Mouse (Mus musculus) frontal cortex, adult 2 months (tissue): ENCODE data around the gene Exph5. TPM values are rescaled to one million over a fixed set of nuclear protein-coding genes. Genes with fewer than 3 reads are reported as not detected.

Experiments
- DNase-seq, 2 experiments: peaks; one replicate each; pipeline ENCODE4 v3.0.0; 2022; ENCODE audit warnings: low spot score in 1 of 2; ENCODE audit errors: extremely low spot score in 1 of 2
- polyA plus RNA-seq: library from polyadenylated mRNA; depleted of rRNA; stranded (reverse); fragments of >200 nt; gene quantifications from 2 replicates; pipeline ENCODE4 v1.2.3, GENCODE M21; 2012

Exph5 gene
- polyA plus RNA-seq, 1 experiment: 3.4 TPM

DNA sequence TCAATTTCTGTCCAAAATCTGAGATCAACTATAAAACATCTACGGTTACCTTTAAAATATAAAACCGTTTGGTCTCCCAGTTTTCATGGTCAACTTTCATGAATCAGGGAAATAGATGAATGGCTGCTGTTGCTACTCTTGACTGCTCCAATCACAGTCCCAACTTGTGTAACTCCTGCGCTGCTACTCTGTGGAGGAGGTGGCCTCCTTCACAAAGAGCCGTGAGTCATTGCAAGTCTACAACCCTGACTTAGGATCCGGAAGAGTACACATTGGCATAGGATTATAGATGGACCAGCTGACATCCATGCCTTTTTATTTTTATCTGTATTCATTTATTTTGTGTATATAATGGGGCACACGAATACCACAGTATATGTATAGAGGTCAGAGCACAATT, 50.4 kb downstream of the Exph5 start:
- peak in 1 of 2 experiments; percentile 11 for DNase-seq

DNA sequence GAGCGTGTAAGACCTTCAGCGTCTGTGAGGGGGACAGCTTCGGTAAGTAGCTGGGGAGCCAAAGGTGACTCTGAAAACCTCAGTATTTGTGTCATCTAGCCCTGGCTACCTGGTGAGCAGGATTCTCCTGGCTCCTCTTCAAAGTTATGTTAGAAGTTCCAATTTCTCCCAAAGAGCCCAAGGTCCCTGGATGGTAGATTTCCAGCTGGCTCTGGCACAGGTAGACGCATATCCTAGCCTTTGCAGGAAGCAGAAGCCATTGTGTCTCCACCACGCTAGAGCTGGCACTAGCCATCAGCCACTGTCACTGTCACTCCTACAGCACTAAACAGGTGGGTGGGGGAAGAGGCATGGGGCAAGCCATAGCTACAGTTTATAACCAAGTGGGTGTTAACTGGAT, 51.7 kb downstream of the Exph5 start:
- no peak for DNase-seq

DNA sequence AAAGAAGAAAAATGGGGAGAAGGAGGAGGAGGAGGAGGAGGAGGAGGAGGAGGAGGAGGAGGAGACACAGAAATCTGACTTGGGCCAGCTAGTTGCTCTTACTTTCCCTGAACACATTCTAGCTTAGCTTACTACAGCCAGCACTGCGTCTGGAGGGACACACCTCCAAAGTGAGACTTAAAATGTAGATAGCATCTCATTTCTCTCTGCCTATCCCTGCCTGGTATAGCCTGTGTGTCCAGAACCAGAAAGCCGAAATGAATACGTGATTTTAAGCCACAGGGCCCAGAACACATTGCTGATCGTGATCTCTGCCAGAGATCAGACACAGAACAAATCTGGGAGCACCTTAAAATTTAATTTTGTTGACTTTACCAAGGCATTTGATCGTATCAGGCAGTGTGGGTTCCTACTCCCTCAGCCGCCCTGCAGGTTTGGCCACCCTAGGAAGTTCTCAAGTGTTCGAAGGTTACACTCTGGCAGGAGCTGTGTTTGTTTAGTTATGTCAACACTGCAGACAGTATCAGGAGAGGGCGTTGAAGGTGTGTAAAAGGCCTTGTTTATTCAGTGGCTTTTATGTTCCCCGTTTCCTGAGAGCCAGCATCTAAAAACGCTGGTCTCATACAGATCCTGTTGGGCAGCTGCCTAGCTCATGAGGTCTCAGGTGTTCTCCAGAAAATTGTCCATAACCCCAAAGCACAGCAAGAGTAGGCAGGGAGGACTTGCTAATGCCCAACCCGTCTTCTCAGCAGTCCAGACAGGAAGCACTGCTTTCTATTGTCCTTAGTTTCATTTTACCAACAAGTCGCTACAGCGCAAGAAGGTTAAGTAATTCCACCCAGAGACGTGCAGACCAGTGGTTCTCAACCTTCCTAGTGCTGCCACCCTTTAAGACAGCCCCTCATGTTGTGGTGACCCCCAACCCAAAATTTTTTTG, 55.0 kb downstream of the Exph5 start:
- DNase-seq: no peak

DNA sequence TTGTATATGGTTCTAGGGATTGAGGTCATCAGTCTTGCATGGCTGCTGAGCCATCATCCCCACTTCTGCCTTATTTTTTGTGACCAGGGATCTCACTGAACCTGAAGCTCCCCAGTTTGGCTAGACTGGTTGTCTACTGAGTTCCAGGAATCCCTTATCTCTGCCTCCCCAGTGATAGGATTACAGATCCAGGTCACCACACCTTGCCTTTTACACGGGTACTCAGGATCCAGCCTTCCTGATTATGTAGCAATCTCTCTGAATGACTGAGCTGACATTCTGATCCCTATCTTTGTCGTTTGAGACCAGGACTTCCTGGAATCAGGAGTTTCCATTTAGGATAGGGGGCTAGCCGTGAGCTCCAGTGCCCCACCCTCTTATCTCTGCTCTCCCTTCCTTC, 69.9 kb downstream of the Exph5 start:
- no peak for DNase-seq

DNA sequence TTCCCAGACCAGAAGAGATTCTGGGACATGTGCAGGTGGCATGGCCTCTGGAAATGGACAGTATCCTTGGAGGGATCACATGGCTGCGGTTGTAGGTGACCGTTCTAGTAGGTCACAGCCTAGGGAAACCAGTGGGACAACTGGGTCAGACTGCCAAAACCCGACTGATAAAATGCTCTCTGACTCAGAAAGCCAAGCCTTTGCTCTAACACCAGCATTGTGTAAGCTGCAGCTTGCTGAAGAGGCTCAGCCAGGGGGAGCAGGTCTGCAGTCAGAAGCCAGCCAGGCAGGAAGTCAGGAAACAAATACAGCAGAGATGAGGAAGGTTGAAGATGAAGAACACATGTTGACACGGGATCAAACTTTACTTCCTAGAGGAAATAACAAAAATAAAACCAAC, 74.4 kb downstream of the Exph5 start:
- DNase-seq: no peak

DNA sequence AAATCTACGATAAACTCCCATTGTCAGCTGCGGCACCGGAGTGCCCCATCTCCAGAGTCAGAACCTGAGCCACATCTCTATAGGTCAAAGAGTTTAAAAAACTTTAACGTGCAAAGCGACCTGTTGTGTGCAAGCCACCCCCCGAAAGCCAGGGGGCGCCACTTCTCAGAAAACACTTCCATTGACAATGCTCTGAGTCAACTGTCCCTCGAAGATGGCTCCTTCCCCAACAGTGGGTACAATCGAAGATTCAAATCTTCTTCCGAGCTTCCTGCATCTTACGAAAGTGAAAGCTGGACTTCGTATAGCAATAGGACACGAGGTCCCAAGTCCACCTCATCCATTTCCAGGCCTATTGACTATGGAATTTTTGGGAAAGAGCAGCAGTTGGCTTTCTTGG, 75.3 kb downstream of the Exph5 start:
- no peak for DNase-seq

DNA sequence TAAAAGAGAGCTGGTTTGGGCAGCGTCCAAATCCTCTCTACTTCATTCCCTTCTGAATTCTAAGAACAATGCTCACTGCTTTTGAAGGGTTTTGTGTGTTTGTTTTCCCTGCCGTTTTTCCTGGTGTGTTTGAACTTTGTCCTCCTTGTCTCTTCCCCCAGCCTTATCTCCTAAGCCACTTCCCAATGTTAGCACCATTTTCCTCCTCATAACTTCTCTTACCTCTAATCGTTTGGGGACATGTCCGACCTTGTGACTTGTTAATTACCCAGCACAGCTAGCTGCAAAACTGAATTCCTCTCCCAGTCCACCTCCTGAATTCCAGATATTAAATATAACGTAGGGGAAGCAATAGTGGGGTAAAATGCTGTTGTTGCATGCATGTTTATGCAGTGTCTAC, 76.1 kb downstream of the Exph5 start:
- DNase-seq: no peak

DNA sequence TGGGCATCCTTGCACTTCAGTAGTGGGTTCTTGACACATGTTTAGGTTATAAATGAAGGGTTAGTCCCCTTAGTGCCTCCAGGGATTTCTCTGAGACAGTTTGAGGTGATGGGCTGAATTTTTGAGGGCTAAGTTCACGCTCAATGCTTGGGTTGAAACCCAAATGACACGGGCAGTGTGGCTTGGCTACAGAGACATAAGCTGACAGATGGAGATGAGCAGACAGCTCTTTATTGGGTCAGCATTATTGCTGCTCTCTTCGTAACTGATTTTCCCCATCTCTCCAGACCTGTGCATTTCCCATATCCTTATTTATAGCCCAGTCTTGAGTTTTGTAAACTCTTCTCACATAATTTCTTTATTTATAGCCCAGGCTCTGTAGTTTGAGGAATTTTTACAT, 76.7 kb downstream of the Exph5 start:
- DNase-seq: no peak

DNA sequence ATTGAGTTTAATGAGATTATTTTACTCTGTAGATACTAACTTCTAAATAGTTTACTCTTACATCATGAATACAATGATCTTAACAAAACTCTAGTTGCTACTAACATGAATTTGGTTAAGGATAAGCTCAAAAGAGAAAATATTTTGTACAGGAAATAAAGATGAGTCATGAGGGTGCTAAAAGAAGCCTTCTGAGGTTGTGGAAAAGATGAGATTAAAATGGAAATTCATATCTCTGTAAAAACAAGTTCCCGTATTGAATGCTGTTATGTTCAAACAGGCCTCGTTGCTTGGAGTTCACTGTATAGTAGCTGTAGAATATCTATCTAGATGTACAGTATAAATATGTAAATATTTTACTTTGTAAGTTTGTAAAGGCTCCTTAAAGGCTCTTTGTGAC, 79.1 kb downstream of the Exph5 start:
- no peak for DNase-seq

DNA sequence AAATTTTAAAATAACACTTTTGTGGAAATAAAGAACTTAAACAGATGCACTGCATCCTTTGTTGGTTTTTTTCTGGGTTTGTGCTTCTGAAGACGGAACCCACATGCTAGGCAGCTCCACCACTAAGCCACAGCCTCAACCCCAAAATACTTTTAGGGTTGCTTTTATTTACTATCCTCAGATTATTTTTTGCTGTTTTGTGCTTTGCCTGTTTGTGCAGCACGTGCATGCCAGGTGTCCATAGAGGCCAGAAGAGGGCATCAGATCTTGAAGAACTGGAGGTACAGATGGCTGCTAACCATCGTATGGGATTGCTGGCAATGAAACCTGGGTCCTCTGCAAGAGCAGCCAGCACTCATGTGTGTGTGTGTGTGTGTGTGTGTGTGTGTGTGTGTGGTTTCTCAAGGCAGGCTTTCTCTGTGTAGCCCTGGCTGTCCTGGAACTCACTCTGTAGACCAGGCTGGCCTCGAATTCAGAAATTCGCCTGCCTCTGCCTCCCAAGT, 79.7 kb downstream of the Exph5 start:
- no peak for DNase-seq

DNA sequence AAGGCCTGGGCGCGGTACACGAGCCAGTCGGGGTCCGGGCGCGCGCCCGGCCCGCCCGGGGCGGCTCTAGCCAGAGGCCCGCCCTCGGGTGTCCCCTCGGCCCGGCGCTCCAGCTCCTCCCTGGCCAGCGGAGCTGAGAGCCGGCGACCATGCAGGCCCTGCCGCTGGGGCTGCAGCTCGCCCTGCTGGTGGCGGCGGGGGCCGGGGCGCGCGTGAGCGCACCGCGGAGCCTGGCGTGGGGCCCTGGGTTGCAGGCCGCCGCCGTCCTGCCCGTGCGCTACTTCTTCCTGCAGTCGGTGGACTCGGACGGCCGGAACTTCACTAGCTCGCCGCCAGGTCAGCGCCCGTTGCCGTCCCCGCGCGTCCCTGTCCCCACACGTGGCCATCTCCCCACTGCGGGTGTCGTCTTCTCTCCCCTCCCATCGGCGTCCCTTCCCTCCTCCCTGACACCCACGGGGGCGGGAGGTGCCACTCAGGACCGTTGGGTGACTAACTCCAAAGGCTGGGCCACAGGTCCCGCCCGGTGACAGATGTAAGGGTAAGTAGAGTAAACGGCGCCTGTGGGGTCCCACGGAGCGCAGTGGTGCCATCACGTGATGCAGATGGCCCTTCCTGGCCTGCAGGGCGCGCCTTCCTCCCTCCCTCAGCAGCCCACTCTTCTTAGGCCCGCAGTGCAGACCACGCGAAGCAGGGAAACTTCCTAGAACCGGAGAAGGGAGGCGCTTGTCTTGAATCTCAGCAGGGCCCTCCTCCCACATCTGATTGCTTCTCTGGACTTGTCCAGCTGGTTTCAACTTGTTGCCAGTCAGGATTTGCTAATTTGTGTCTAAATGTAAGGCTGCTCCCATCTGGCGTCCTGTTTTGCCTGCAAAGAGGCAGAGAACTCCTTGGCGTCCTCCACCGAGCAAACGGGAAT, 82.7 kb downstream of the Exph5 start, which contains the start of gene Kdelc2:
Gene Kdelc2 (plus strand): TSS at position 75 of the 916 bp plus-strand sequence.
- peak; percentile 82 to 83 for DNase-seq

DNA sequence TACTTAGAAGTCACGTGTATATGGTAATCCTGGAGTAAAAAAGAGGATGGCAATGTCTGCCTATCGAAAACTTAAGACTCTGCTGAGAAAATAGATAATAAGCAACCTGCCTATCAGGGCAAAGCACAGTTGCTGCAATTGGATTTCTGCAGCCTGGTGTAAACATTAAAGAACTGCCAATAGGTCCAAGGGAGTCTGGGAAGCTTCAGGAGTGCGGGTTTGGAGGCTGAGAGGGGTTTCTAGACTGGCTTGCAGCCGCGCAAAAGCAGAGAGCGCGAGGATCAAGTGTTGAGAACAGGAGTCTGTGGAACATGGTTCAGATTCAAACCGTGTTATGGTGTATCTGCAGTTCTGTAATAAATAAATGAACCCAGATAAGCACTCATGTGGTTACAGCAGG, 83.4 kb downstream of the Exph5 start:
- DNase-seq: no peak

DNA sequence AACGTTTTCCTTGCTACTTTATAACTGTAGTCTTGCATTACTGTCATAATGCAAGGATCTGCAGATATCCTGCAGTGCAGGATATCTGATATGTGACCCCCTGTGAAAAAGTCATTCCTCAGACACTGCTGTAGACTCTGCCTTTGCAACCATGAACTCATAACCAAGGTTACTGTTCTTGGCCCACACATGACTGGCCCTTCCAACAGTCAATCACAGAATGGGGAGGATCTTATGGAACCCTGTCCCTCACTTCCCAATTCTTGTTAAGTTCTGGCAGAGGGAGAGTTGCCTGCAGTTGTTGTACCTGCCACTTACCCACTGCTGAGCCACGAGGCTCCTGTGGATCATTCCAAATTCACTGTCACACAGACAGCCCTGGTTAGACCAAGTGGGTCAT, 86.0 kb downstream of the Exph5 start:
- no peak for DNase-seq

DNA sequence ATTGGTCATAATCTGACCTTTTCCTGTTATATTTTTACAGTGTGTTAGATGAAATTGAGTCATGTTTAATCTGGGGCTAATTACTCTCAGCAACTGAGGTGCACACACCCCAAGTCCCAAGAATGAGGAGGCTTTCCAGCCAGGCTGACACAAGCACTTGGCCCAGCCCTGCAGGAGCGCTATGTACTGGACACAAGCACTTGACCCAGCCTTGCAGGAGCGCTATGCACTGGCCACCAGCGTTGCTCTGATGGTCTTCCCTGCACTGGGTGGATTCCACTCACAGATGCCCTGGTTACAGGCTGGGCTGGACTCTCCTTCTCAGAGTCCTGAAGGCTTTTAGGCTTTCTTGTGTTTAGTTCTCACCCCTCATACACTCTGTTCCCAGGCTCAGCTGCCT, 87.6 kb downstream of the Exph5 start:
- DNase-seq: no peak

DNA sequence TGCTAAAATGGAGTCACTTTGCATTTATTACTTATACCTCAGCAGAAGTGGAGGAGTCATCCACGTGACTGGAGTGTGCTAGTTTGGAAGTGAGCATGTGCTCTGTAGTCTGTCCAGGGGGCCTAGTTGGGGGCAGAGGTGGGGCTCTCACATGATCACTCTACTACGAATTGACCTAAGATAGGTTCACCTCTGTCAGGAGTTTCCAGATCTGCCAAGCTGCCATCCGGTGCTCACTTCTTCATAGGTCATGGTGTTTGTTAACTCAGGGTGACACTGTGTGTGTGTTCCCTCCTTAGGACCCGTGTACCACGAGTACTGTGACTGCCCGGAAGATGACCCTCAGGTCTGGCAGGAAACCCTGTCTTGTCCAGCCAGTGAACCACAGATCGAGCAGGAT, 88.7 kb downstream of the Exph5 start:
- DNase-seq: no peak

DNA sequence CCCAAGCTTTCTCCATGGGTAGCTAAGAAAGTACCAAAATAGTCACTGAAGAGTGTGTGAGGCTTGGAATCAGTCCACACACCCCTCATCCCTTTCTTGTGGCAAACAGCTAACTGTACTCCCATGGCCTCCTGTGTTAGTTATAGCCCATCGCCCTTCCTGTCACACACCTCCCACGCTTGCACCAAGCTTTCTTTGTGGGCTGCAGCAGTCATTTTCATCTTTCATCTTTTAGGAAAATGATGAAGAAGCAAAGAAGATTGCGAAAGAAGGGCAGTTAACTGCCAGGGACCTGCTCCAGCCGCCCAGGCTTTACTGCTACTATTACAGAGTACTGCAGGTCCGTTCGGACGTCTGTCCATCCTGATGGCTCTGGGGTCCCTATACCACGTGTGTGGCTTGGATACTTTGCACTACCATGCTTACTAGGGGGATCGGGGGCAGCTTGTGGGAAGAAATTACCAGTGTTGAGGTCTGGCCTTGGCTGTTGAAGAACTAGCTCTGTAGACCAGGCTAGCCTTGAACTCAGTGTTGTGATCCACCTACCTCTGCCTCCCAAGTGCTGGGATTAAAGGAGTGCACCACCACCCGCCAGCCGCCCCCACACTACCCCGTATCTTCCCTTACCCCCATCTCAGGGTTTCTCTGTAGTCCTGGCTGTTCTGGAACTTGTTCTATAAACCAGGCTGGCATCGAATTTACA, 96.4 kb downstream of the Exph5 start:
- DNase-seq: peak in 1 of 2 experiments; percentile 45

DNA sequence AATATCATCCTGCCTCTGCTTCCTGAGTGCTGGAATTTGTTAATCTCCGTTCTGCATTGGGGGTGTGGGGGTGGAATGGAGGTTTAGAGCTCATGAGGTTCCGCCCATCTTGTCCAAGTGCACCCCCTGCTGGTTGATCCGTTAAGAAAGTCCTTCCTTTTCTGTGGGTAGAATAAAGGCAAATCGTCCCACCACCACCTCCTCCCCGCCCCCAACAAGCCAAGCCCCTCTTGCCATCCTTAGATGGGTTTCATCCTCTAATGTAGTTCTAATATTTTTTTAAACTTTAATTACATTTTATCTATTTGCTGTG, 96.9 kb downstream of the Exph5 start:
- DNase-seq: peak in 1 of 2 experiments; percentile 78

DNA sequence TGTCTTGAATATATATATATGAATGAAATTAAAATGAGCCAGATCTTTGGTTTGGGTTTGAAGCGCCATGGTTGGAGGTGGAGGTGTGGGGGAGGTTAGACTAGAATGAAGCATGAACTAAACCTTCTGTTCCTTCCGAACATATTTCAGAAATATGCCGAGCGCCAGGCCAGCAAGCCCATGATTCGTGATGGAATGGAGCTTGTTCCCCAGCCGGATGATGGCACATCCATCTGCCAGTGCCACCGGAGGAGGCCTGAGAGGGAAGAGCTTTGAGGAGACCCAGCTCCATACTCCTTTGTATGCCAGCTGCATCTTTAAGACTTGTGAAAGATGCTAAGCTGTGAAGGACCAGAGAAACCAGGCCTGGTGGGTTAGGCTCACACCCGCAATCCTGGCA, 98.1 kb downstream of the Exph5 start:
- no peak for DNase-seq

DNA sequence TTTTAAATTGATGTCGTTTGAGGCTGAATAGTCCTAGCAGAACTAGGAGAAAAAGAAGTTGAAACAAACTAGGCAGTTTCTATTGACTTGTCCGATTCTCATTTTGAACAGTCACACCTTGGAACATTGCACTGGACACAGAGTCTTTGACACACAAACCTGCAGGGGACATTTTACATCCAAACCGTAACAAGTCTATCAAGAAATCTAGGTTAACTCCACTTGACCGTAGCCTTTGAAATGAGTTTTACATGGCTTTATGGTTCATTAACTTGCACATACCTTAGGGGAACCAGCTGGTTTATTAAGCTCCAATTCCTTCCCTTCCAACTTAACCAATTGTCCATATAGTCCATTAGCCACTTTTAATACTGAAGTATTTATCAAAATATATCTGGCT, 99.2 kb downstream of the Exph5 start:
- DNase-seq: no peak

DNA sequence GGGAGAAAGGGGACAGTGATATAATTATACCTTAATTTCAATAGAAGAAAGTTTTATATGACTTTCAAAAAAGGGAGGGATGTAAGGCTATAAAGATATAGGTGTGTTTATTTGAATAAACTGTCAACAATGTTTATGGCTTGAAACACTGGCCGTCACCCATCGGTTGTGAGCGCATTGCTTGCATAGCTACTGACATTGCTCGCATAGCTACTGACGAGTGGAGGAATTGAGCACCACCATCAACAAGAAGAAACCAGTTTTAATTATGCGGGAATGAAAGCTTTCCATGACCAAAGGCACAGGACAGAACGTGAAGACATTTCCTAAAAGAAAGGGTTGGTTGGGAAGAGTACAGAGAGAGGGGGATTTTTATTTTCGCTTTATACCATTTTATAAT, 99.7 kb downstream of the Exph5 start:
- DNase-seq: no peak

DNA sequence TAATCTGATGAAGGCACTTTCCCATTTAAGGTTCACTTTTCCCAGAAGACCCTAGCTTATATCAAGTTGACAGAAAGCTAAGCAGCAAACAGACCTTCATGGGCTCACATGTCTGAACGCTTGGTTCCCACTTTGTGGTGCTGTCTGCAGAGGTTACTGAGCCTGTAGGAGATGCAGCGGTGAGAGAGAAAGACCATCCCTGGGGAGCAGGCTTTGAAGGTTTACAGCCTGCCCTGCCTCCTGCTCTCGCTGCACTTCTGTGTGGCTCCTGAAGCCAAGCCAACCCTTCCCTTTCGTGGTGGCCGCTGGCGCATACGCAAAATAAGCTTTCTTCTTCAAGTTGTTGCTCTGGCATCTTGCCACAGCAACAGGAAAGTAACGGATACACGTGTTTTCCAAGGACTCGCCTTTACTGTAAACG, 100.8 kb downstream of the Exph5 start, which contains the start of gene 4930550C14Rik:
Gene 4930550C14Rik (plus strand): TSS at position 35 of the 421 bp plus-strand sequence.
- no peak for DNase-seq
